Mouse (Mus musculus) embryonic facial prominence, embryonic 13.5 days (tissue): ENCODE results near the gene Ajm1. TPM values are rescaled to one million over a fixed set of nuclear protein-coding genes. Genes with fewer than 3 reads are reported as not detected.
A peak's percentile ranks its signal among the peaks of the same experiment; 100 is the strongest.

Experiments
- ATAC-seq: fragments of 200-750 bp; cut with Nextera tagmentation; 2 replicates; pipeline ENCODE4 v1.8.0; 2017; ENCODE audit warnings: low read depth; ENCODE audit not compliant: insufficient number of reproducible peaks, insufficient read depth, low FRiP score, low TSS enrichment
- H3K27ac ChIP-seq: fragments of 300-500 bp; sonication (generic); 2 replicates; pipeline ENCODE4 v1.5.1; 2015; ENCODE audit warnings: moderate library complexity, mild to moderate bottlenecking, inconsistent platforms
- H3K27me3 ChIP-seq: fragments of 300-500 bp; sonication (generic); 2 replicates; pipeline ENCODE4 v1.6.1; 2015; ENCODE audit warnings: mild to moderate bottlenecking, inconsistent platforms
- H3K36me3 ChIP-seq: fragments of 300-500 bp; sonication (generic); 2 replicates; pipeline ENCODE4 v1.6.1; 2015; ENCODE audit warnings: mild to moderate bottlenecking, inconsistent platforms
- H3K4me1 ChIP-seq: fragments of 300-500 bp; sonication (generic); 2 replicates; pipeline ENCODE4 v1.6.1; 2015; ENCODE audit warnings: inconsistent platforms
- H3K4me2 ChIP-seq: fragments of 300-500 bp; sonication (generic); 2 replicates; pipeline ENCODE4 v1.6.1; 2015; ENCODE audit warnings: moderate library complexity, mild to moderate bottlenecking, inconsistent platforms
- H3K4me3 ChIP-seq: fragments of 300-500 bp; sonication (generic); 2 replicates; pipeline ENCODE4 v1.5.1; 2015; ENCODE audit warnings: mild to moderate bottlenecking, inconsistent platforms
- H3K9ac ChIP-seq: fragments of 300-500 bp; sonication (generic); 2 replicates; pipeline ENCODE4 v1.6.1; 2015; ENCODE audit warnings: mild to moderate bottlenecking, inconsistent platforms
- H3K9me3 ChIP-seq: fragments of 300-500 bp; sonication (generic); 2 replicates; pipeline ENCODE4 v1.6.1; 2016; ENCODE audit warnings: inconsistent platforms
- WGBS: fragments of 180-500 bp; shearing (Covaris S2); methylation state at CpG from one replicate; pipeline ENCODE4 v1.1.7; 2015; ENCODE audit warnings: mixed read lengths; 5-methylcytosine and 5-hydroxymethylcytosine counted together
- polyA plus RNA-seq: library from polyadenylated mRNA; unstranded; fragments of >200 nt; fragmentation: Nextera tagmentation; extraction: Ambion mirVana; gene quantifications from 2 replicates; pipeline ENCODE4 v1.2.1, GENCODE M21; 2015

Ajm1 gene
- polyA plus RNA-seq, 1 experiment from 2014 or later, result 0.39 TPM

GRCm38 (mm10) chr2:25607761-25608622 is 26.4 kb upstream of the Ajm1 start, which contains the start of gene Rabl6:
TSS of gene Rabl6 (minus strand) at chr2:25608521.
- peak; percentile 89 for ATAC-seq
- peaks cover 7% of the 10 kb centered on the region for H3K36me3 ChIP-seq
- no peaks in the 10 kb centered on the region for H3K27me3 ChIP-seq
- H3K4me2 ChIP-seq, result peak within 1 kb of the TSS; percentile 69
- peaks cover 16% of the 10 kb centered on the region for H3K4me1 ChIP-seq
- peak within 1 kb of the TSS; percentile 98 for H3K9ac ChIP-seq
- peak within 1 kb of the TSS; percentile 95 for H3K27ac ChIP-seq
- no peaks in the 10 kb centered on the region for H3K9me3 ChIP-seq
- H3K4me3 ChIP-seq, result peak within 1 kb of the TSS; percentile 100
- under 1% methylated on average over 80 of the region's 80 CpGs for WGBS

DNA sequence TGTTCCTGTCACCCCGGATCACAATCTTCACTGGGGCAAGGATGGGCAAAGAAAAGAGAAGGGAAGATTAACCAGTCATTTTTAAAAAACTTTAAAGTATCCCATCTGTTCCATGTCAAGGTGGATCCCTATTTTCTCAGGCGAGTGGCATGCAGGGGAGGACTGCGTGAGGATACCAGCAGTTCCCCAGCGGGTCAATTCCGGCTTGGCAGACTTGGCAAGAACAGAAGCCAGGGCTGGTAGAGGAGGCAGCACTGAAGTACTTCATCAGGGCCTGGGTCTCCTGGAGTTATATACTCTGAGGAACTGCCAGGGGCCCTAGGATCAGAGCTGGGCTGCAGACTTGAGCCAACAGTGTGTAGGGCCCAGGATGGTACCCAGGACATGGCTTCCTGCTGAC is 21.0 kb upstream of the Ajm1 start:
- no peaks in the 10 kb centered on the region for H3K9me3 ChIP-seq
- ATAC-seq, result no peak
- H3K4me1 ChIP-seq, result peaks cover 11% of the 10 kb centered on the region
- 90% methylated on average over 5 of the region's 5 CpGs for WGBS
- no peak overlapping the region for H3K4me3 ChIP-seq
- H3K27ac ChIP-seq, result no peak overlapping the region
- H3K9ac ChIP-seq, result no peak overlapping the region
- H3K4me2 ChIP-seq, result no peak overlapping the region
- H3K27me3 ChIP-seq, result no peaks in the 10 kb centered on the region
- peaks cover 62% of the 10 kb centered on the region for H3K36me3 ChIP-seq

GRCm38 (mm10) chr2:25600037-25600436 is 18.5 kb upstream of the Ajm1 start:
- Histone ChIP-seq H3K9ac (no peak overlapping the region), H3K27ac (no peak overlapping the region), H3K36me3 (peaks cover 86% of the 10 kb centered on the region), H3K27me3 (no peaks in the 10 kb centered on the region), H3K4me3 (no peak overlapping the region), H3K9me3 (no peaks in the 10 kb centered on the region), H3K4me2 (no peak overlapping the region), H3K4me1 (no peaks in the 10 kb centered on the region)
- no peak for ATAC-seq
- WGBS, result 94% methylated on average over 2 of the region's 2 CpGs

GRCm38 (mm10) chr2:25598749-25599148 is 17.2 kb upstream of the Ajm1 start:
- Histone ChIP-seq H3K36me3 (peaks cover 92% of the 10 kb centered on the region), H3K4me2 (no peak overlapping the region), H3K27ac (no peak overlapping the region), H3K4me1 (no peaks in the 10 kb centered on the region), H3K9me3 (no peaks in the 10 kb centered on the region), H3K4me3 (no peak overlapping the region), H3K27me3 (no peaks in the 10 kb centered on the region), H3K9ac (no peak overlapping the region)
- 100% methylated on average over 1 of the region's 1 CpGs for WGBS
- ATAC-seq, result no peak

- H3K36me3 ChIP-seq, result peaks cover 95% of the 10 kb centered on the region
- ATAC-seq, result no peak
- 92% methylated on average over 5 of the region's 5 CpGs for whole genome bisulfite sequencing
Observed at GRCm38 (mm10) chr2:25596765-25597510, 15.4 kb upstream of the Ajm1 start.

GRCm38 (mm10) chr2:25591863-25592262 is 10.3 kb upstream of the Ajm1 start:
- no peak for ATAC-seq
- WGBS, result 87% methylated on average over 2 of the region's 2 CpGs
- no peak overlapping the region for H3K9ac ChIP-seq
- peaks cover 95% of the 10 kb centered on the region for H3K36me3 ChIP-seq
- H3K4me2 ChIP-seq, result no peak overlapping the region
- no peak overlapping the region for H3K4me3 ChIP-seq
- H3K9me3 ChIP-seq, result no peaks in the 10 kb centered on the region
- no peak overlapping the region for H3K27ac ChIP-seq
- H3K4me1 ChIP-seq, result no peaks in the 10 kb centered on the region
- H3K27me3 ChIP-seq, result no peaks in the 10 kb centered on the region

More at GRCm38 (mm10) chr2:25596765-25597510, 15.4 kb upstream of the Ajm1 start:
- no peaks in the 10 kb centered on the region for H3K9me3 ChIP-seq
- H3K4me2 ChIP-seq, result no peak overlapping the region
- H3K27me3 ChIP-seq, result no peaks in the 10 kb centered on the region
- no peak overlapping the region for H3K27ac ChIP-seq
- no peak overlapping the region for H3K4me3 ChIP-seq
- no peaks in the 10 kb centered on the region for H3K4me1 ChIP-seq
- no peak overlapping the region for H3K9ac ChIP-seq

GRCm38 (mm10) chr2:25588227-25588907 is 6.8 kb upstream of the Ajm1 start:
- H3K36me3 ChIP-seq, result peaks cover 99% of the 10 kb centered on the region
- no peak overlapping the region for H3K4me3 ChIP-seq
- no peak overlapping the region for H3K9ac ChIP-seq
- ATAC-seq, result no peak
- H3K4me2 ChIP-seq, result no peak overlapping the region
- H3K4me1 ChIP-seq, result no peaks in the 10 kb centered on the region
- H3K27me3 ChIP-seq, result no peaks in the 10 kb centered on the region
- WGBS, result 91% methylated on average over 8 of the region's 8 CpGs
- H3K27ac ChIP-seq, result no peak overlapping the region
- H3K9me3 ChIP-seq, result no peaks in the 10 kb centered on the region

GRCm38 (mm10) chr2:25587290-25587689 is 5.7 kb upstream of the Ajm1 start:
- Histone ChIP-seq H3K27me3 (no peaks in the 10 kb centered on the region), H3K9me3 (no peaks in the 10 kb centered on the region), H3K4me2 (no peak overlapping the region), H3K36me3 (peaks cover 95% of the 10 kb centered on the region), H3K27ac (no peak overlapping the region), H3K9ac (no peak overlapping the region), H3K4me3 (no peak overlapping the region), H3K4me1 (peaks cover 8% of the 10 kb centered on the region)
- 88% methylated on average over 8 of the region's 8 CpGs for whole genome bisulfite sequencing
- no peak for ATAC-seq

GRCm38 (mm10) chr2:25585601-25586000 is 4.0 kb upstream of the Ajm1 start:
- H3K36me3 ChIP-seq, result peaks cover 78% of the 10 kb centered on the region
- no peak overlapping the region for H3K4me2 ChIP-seq
- peaks cover 22% of the 10 kb centered on the region for H3K4me1 ChIP-seq
- H3K9me3 ChIP-seq, result no peaks in the 10 kb centered on the region
- WGBS, result 93% methylated on average over 3 of the region's 3 CpGs
- no peak overlapping the region for H3K9ac ChIP-seq
- H3K27me3 ChIP-seq, result peaks cover 10% of the 10 kb centered on the region
- no peak overlapping the region for H3K27ac ChIP-seq
- no peak overlapping the region for H3K4me3 ChIP-seq
- no peak for ATAC-seq

DNA sequence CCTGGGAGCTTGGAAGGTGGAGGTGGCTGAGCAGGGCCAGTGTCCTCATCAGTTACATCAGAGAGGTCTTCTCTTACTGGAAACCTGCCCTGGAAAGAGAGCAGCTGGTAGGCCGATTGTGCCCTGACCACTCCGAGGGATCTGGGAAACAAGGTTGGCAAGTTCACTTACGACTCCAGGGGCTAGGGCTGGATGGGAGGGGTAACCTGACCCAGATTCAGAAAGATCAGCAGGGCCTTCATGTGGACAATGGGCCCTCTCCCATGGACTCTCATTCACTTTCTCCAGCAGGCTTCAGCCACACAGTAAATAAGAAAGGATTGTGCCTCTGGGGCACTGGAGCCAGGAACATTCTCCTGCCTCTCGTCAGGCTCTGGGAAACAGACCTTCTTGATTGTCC is 3.3 kb upstream of the Ajm1 start:
- no peak overlapping the region for H3K27ac ChIP-seq
- no peak overlapping the region for H3K9ac ChIP-seq
- H3K9me3 ChIP-seq, result no peaks in the 10 kb centered on the region
- WGBS, result 87% methylated on average over 4 of the region's 4 CpGs
- no peak overlapping the region for H3K4me2 ChIP-seq
- H3K4me3 ChIP-seq, result no peak overlapping the region
- peaks cover 30% of the 10 kb centered on the region for H3K4me1 ChIP-seq
- H3K36me3 ChIP-seq, result peaks cover 70% of the 10 kb centered on the region
- ATAC-seq, result no peak
- peaks cover 18% of the 10 kb centered on the region for H3K27me3 ChIP-seq

DNA sequence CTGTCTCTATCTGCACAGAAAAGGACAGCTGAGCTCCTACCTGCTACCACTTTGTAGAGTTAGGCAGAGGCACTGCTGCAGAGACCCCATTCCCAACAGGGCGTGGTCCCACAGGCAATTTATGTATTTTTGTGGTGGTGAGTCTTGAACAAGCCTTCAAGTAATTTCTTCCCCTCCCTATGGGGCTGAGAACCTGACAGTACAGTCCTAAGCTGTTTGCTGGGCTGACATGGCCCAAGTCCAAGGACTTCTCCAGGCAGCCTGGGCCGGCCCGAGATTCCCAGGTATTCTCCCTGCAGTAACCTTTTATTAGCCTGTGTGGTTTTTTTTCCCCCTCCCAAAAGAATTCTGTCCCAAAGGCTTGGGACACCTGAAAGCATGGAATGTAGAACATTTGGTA is 2.6 kb upstream of the Ajm1 start:
- 94% methylated on average over 3 of the region's 3 CpGs for WGBS
- Histone ChIP-seq H3K4me2 (no peak overlapping the region), H3K9me3 (no peaks in the 10 kb centered on the region), H3K27me3 (peaks cover 25% of the 10 kb centered on the region), H3K27ac (no peak overlapping the region), H3K36me3 (peaks cover 63% of the 10 kb centered on the region), H3K4me3 (no peak overlapping the region), H3K4me1 (peaks cover 37% of the 10 kb centered on the region), H3K9ac (no peak overlapping the region)
- no peak for ATAC-seq
